Mouse (Mus musculus): Measurements from ENCODE around the gene Slc27a5.

GRCm38 (mm10) chr7:13038621-13039169 is 40.7 kb upstream of the Slc27a5 start:
- TF ChIP-seq EP300 (IDR thresholded peaks at IDR 0.05) (0 out of 2 replicates have a peak, but pooled peaks have one; percentile 13), CTCF (IDR thresholded peaks at IDR 0.05) (no peak)
